Mouse (Mus musculus) splenic B cell, adult 2 months (primary cell): Measurements from ENCODE around the gene Slco4c1.

ENCODE experiments used
- DNase-seq: peaks from one replicate; pipeline ENCODE4 v3.0.0-alpha.2; 2011; ENCODE audit warnings: low read depth, low spot score
- H3K27me3 ChIP-seq: 2 replicates; pipeline ENCODE4 v1.6.1; 2012; ENCODE audit warnings: mild to moderate bottlenecking, low read length, moderate library complexity, mixed read lengths; ENCODE audit not compliant: control insufficient read depth, poor library complexity, insufficient read depth, severe bottlenecking
- H3K36me3 ChIP-seq: 2 replicates; pipeline ENCODE4 v1.6.1; 2012; ENCODE audit warnings: mild to moderate bottlenecking, low read length, moderate library complexity, mixed read lengths; ENCODE audit not compliant: control insufficient read depth, poor library complexity, insufficient read depth, severe bottlenecking

Gene Slco4c1

DNA sequence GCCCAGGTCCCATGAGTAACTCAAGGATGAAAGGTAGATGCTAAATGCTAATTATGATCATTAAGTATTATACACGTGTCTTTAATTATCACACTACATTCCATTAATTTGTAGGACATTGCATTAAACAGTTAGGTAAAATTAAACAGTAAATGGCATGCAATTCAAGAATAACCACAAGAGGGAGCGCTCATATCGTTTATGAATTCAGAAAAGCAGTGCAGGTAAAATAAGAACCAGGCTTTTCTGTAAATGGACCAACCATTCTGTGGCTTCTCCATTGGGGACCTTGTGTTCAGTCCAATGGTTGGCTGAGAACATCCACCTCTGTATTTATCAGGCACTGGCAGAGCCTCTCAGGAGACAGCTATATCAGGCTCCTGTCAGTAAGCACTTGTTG, 25.2 kb downstream of the Slco4c1 start:
- no peaks in the 10 kb centered on the region for H3K36me3 ChIP-seq
- peak; percentile 19 for DNase-seq
- no peaks in the 10 kb centered on the region for H3K27me3 ChIP-seq

DNA sequence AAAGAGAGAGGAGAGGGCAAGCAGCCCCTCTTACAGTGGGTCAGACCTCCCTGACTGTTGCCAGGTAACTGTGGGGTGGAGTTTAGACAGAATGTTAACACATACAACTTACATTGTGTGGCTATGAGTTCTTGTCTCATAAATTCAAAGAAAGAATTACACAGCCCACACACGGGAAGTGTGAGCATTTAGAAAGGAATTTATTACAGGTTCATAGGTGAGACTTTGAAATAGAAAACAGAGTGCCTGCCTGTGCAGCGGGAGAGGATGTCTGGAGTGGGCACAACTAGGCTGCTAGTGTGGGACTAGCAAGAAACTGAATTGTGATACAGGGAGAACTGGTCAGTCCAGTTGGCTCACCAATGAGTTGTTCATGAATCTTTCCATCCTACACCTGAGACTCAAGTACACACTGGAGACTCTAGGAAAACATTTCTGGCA, 66.7 kb downstream of the Slco4c1 start:
- DNase-seq: no peak
- Histone ChIP-seq H3K36me3 (no peaks in the 10 kb centered on the region), H3K27me3 (no peaks in the 10 kb centered on the region)

DNA sequence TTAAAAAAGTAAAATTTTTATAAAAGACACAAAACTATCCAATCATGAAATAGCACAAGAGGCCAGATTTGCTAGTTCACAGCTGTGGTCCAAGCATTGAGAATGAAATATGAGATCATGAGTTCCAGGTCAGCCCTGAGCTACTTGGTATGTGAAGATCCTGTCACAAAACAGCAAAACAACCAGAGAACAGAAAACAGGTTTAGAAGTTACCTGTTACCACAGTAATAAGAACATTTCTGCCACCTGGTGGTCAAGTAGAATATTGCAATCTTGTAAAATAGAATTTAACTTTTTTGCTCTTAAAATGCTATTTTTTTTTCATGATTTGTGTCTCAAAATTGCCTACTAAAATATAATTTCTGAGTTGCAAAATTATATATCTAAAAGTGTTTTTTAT, 70.4 kb downstream of the Slco4c1 start:
- peak; percentile 51 for DNase-seq
- H3K36me3 ChIP-seq: no peaks in the 10 kb centered on the region
- no peaks in the 10 kb centered on the region for H3K27me3 ChIP-seq

DNA sequence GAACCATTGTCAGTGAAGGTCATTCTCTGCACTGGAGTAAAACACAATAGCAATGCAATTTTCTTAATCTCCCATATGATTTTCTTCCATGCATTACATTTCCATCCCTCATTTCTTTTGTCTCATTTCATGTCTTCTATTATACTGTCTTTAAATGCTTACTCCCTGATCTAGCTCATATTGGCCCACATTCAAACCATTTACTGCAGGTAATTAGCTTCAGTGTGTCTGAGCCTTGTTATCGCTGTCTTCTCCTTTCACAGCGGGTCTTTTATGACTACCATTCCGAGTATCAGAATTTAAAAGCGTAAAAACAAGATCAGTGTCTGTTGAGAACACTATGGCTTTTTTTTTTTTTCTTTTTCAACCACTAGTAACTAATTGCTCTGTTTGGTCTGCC, 77.3 kb downstream of the Slco4c1 start:
- no peak for DNase-seq
- Histone ChIP-seq H3K27me3 (no peaks in the 10 kb centered on the region), H3K36me3 (no peaks in the 10 kb centered on the region)

DNA sequence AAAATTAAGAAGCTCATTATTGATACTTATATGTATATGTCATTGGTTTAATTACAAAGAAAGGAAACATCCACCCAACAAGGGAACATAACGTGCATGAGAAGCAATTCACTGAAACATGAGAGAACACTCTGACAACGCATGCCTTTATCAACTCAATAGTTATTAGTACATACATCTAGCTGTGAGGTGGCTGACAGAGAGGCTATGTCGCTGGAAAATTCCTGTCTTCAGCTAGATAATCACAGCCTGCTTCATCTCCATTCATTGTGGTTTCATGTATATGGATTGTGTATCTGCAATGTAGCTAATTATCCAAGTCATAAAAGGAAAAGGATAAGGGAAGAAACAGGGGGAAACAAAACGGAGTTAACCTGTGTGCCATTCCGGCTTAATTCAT, 77.7 kb downstream of the Slco4c1 start:
- H3K36me3 ChIP-seq: no peaks in the 10 kb centered on the region
- H3K27me3 ChIP-seq: no peaks in the 10 kb centered on the region
- no peak for DNase-seq

DNA sequence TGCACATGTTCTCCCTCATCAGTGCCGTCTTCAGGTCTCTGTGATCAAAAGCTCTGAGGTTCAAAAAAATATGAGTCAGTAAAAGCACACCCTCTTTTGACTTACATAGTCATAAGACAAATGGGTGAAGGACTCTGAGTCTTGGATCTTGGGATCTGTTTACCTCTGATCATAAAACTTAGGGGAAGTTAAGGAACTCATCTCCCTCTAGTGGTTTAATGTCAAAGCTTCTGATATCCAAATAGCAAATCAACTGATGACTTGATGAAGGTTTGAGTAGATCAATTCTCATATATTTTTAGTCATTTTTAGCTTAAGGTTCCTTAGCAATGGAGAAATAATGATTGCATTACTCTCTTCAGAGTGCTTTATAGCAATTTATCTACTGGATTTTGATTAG, 82.7 kb downstream of the Slco4c1 start:
- H3K27me3 ChIP-seq: no peaks in the 10 kb centered on the region
- no peak for DNase-seq
- H3K36me3 ChIP-seq: no peaks in the 10 kb centered on the region

DNA sequence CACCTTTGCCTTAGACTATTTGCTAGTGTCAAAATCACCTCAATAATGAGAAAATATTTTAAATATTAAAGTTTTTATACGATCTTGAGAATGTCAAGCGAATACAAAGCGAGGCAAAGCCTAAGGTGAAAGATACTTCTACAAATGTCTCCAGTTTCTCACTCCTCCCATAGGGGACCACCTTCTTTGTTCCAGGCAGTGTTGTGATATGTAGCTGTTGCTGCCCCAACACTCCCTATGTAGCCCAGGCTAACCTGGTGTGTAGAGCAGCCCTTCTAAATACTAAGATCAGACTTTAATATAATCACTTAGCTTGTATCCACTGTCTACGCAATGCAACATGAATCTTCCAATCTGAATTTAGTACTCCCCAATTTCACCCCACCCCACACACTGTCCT, 97.8 kb downstream of the Slco4c1 start:
- no peaks in the 10 kb centered on the region for H3K27me3 ChIP-seq
- H3K36me3 ChIP-seq: no peaks in the 10 kb centered on the region
- no peak for DNase-seq

DNA sequence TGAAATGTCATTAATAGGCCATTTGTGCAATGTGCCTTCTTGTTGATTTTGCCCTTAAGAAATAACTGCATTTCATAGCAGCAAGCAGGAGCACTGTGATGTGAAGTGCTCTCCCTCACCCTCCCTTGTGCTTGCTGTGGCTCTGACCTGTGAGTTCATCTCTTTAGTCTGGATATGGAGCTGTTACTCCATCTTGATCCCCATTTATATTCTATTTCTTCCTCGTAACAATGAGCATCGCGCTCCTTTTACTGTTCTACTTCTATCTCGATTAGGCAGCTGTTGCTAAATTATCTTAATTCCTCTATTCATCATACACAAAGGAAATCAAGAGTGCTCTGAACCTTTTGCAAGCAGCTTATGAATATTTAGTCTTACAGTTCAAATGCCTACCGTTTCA, 98.3 kb downstream of the Slco4c1 start:
- Histone ChIP-seq H3K27me3 (no peaks in the 10 kb centered on the region), H3K36me3 (no peaks in the 10 kb centered on the region)
- DNase-seq: no peak

DNA sequence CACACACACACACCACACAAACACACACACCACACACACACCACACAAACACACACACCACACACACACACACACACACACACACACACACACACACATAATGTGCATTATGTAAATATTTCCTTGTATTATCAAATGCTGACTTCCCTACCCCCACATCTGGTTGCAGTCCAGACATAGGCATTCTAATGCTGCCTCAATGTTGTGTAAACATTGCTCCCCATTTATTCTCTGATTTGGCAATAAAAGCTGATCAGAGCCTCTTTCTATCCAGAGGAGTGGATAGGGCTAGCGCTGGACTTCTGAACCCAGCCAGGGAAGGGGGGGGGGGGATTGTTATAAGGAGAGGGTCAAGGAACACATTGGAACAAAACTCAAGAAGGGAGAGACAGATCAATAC, 101.7 kb downstream of the Slco4c1 start:
- Histone ChIP-seq H3K27me3 (no peaks in the 10 kb centered on the region), H3K36me3 (no peaks in the 10 kb centered on the region)
- no peak for DNase-seq

DNA sequence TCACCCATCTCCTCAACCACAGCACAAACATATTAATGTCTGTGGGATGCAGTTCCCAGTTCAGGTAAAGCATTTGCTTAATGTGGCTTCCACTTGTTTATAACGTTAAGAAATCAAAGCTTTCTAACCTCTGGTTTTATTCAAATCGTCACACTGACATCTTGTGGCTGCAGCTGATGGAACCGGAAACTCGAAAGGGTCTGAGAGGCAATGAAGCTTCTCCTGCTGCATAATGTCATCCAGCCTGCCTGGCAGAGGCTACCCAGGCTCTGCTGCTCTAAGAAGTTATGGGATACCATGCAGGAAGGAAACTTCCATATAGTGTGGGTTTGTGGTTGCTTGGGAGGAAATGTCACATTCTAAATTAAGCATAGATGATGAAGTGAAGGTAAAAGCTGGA, 103.7 kb downstream of the Slco4c1 start:
- peak; percentile 4 for DNase-seq
- Histone ChIP-seq H3K27me3 (no peaks in the 10 kb centered on the region), H3K36me3 (no peaks in the 10 kb centered on the region)

DNA sequence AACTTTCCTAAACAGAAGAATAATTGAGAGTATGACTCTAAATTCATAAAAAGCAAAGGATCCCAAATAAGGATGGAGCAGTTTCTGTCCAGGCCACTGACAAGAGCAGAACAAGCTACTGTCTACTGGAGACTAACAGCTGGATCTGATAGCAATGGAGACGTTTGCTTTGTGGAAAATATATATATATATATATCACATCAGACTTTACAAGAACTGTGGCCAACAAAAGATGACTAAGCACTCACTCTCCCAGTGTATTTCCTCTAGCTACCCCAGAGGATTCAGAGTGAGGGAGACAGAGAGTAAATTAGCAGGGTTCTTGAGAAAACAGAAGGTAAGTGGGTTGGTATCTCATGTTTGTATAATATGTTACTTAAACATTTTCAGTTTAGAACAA, 105.4 kb downstream of the Slco4c1 start:
- DNase-seq: no peak
- Histone ChIP-seq H3K27me3 (no peaks in the 10 kb centered on the region), H3K36me3 (no peaks in the 10 kb centered on the region)
